Mouse (Mus musculus) forebrain, embryonic 11.5 days (tissue): ENCODE measurements at regions not wholly inside any gene's neighbourhood (a gene's known extent, or its start where the extent isn't known, plus 50 kb on each side); places are given as distances from the start of the nearest gene placed in this dataset.

Experiments
- ATAC-seq: fragments of 200-750 bp; cut with Nextera tagmentation; replicated peaks from 2 replicates; pipeline ENCODE4 v1.8.0; 2017; ENCODE audit warnings: moderate TSS enrichment; ENCODE audit not compliant: low FRiP score
- DNase-seq: peaks from one replicate; pipeline ENCODE4 v3.0.0-alpha.2; 2017; ENCODE audit warnings: low spot score
- H3K27ac ChIP-seq: fragments of 300-500 bp; sonication (generic); 2 replicates; pipeline ENCODE4 v1.5.1; 2014; ENCODE audit warnings: low read depth, low read length
- H3K27me3 ChIP-seq: fragments of 300-500 bp; sonication (generic); 2 replicates; pipeline ENCODE4 v1.6.1; 2014; ENCODE audit warnings: mild to moderate bottlenecking, low read length, mixed read lengths; ENCODE audit not compliant: control insufficient read depth, insufficient read depth
- H3K36me3 ChIP-seq: fragments of 300-500 bp; sonication (generic); 2 replicates; pipeline ENCODE4 v1.6.1; 2014; ENCODE audit warnings: mild to moderate bottlenecking, low read length, moderate library complexity, mixed read lengths; ENCODE audit not compliant: control insufficient read depth, insufficient read depth
- H3K4me1 ChIP-seq: fragments of 300-500 bp; sonication (generic); replicated peaks from 2 replicates; pipeline ENCODE4 v1.6.1; 2014; ENCODE audit warnings: low read length, mixed read lengths; ENCODE audit not compliant: control insufficient read depth, insufficient read depth
- H3K4me2 ChIP-seq: fragments of 300-500 bp; sonication (generic); 2 replicates; pipeline ENCODE4 v1.6.1; 2014; ENCODE audit warnings: low read depth, mild to moderate bottlenecking, low read length, moderate library complexity, mixed read lengths; ENCODE audit not compliant: severe bottlenecking
- H3K4me3 ChIP-seq: fragments of 300-500 bp; sonication (generic); 2 replicates; pipeline ENCODE4 v1.5.1; 2014; ENCODE audit warnings: low read depth, low read length
- H3K9ac ChIP-seq: fragments of 300-500 bp; sonication (generic); 2 replicates; pipeline ENCODE4 v1.6.1; 2014; ENCODE audit warnings: low read length
- H3K9me3 ChIP-seq: fragments of 300-500 bp; sonication (generic); 2 replicates; pipeline ENCODE4 v1.6.1; 2016; ENCODE audit warnings: low read length, mixed read lengths; ENCODE audit not compliant: control insufficient read depth
- WGBS: fragments of 180-500 bp; shearing (Covaris S2); extraction: QIAGEN DNeasy Blood & Tissue Kit; methylation state at CpG from one replicate; pipeline ENCODE4 v1.1.7; 2014; 5-methylcytosine and 5-hydroxymethylcytosine counted together

GRCm38 (mm10) chr5:18916688-18917285 lies 310.0 kb upstream of the Magi2 start:
- Histone ChIP-seq H3K4me2 (no peak overlapping the region), H3K4me1 (no peaks in the 10 kb centered on the region), H3K9ac (no peak overlapping the region), H3K4me3 (no peak overlapping the region), H3K27ac (no peak overlapping the region), H3K27me3 (no peaks in the 10 kb centered on the region), H3K36me3 (no peaks in the 10 kb centered on the region), H3K9me3 (no peaks in the 10 kb centered on the region)
- 46% methylated on average over 7 of the region's 7 CpGs for WGBS
- DNase-seq (peak; percentile 63), ATAC-seq (peak; percentile 84)

- Histone ChIP-seq H3K27me3 (no peaks in the 10 kb centered on the region), H3K4me2 (no peak overlapping the region), H3K36me3 (no peaks in the 10 kb centered on the region), H3K4me3 (no peak overlapping the region), H3K4me1 (no peaks in the 10 kb centered on the region), H3K9me3 (no peaks in the 10 kb centered on the region), H3K27ac (no peak overlapping the region), H3K9ac (no peak overlapping the region)
- WGBS = 84% methylated on average over 4 of the region's 4 CpGs
- ATAC-seq (no peak), DNase-seq (no peak)
Observed at GRCm38 (mm10) chr5:18953875-18954474, 272.9 kb upstream of the Magi2 start.
